Mouse (Mus musculus) forebrain, embryonic 14.5 days (tissue): Measurements from ENCODE around the gene Borcs6. TPM values are rescaled to one million over a fixed set of nuclear protein-coding genes. Genes with fewer than 3 reads are reported as not detected.

ENCODE experiments used
- ATAC-seq: fragments of 200-750 bp; cut with Nextera tagmentation; 2 replicates; pipeline ENCODE4 v1.8.0; 2017; ENCODE audit warnings: mild to moderate bottlenecking, moderate library complexity
- DNase-seq: peaks from one replicate; pipeline ENCODE4 v3.0.0-alpha.2; 2015; ENCODE audit warnings: low spot score
- H3K27ac ChIP-seq: fragments of 300-500 bp; sonication (generic); 2 replicates; pipeline ENCODE4 v1.5.1; 2014; ENCODE audit warnings: low read depth, mild to moderate bottlenecking, control low read depth, low read length, moderate library complexity
- H3K27me3 ChIP-seq: fragments of 300-500 bp; sonication (generic); replicated peaks from 2 replicates; pipeline ENCODE4 v1.6.1; 2014; ENCODE audit warnings: low read length, control low read depth, mixed read lengths; ENCODE audit not compliant: control insufficient read depth, insufficient read depth
- H3K36me3 ChIP-seq: fragments of 300-500 bp; sonication (generic); 2 replicates; pipeline ENCODE4 v1.6.1; 2014; ENCODE audit warnings: low read length, control low read depth; ENCODE audit not compliant: control insufficient read depth, insufficient read depth
- H3K4me1 ChIP-seq: fragments of 300-500 bp; sonication (generic); 2 replicates; pipeline ENCODE4 v1.6.1; 2014; ENCODE audit warnings: antibody characterized with exemption, low read length, control low read depth; ENCODE audit not compliant: control insufficient read depth, insufficient read depth
- H3K4me2 ChIP-seq: fragments of 300-500 bp; sonication (generic); 2 replicates; pipeline ENCODE4 v1.6.1; 2014; ENCODE audit warnings: mild to moderate bottlenecking, control low read depth, low read length
- H3K4me3 ChIP-seq: fragments of 300-500 bp; sonication (generic); 2 replicates; pipeline ENCODE4 v1.5.1; 2014; ENCODE audit warnings: low read depth, low read length, control low read depth
- H3K9ac ChIP-seq: fragments of 300-500 bp; sonication (generic); 2 replicates; pipeline ENCODE4 v1.6.1; 2014; ENCODE audit warnings: mild to moderate bottlenecking, low read length, control low read depth, moderate library complexity
- H3K9me3 ChIP-seq: fragments of 300-500 bp; sonication (generic); replicated peaks from 2 replicates; pipeline ENCODE4 v1.6.1; 2016; ENCODE audit warnings: low read length, control low read depth, mixed read lengths; ENCODE audit not compliant: control insufficient read depth
- WGBS: fragments of 180-500 bp; shearing (Covaris S2); extraction: QIAGEN DNeasy Blood & Tissue Kit; methylation state at CpG from one replicate; pipeline ENCODE4 v1.1.7; 2014; 5-methylcytosine and 5-hydroxymethylcytosine counted together
- polyA plus RNA-seq: library from polyadenylated mRNA; unstranded; fragments of >200 nt; fragmentation: Nextera tagmentation; extraction: Ambion mirVana; gene quantifications from 2 replicates; pipeline ENCODE4 v1.2.1, GENCODE M21; 2014

The Borcs6 gene
- polyA plus RNA-seq, 1 experiment from 2014 or later: 10.7 TPM

GRCm38 (mm10) chr11:69094697-69095429 is 35.3 kb downstream of the Borcs6 start, which contains the start of gene Per1:
Gene Per1, plus strand, starts transcription at chr11:69095217.
- Histone ChIP-seq H3K9me3 (no peaks in the 10 kb centered on the region), H3K27me3 (no peaks in the 10 kb centered on the region), H3K4me1 (peaks cover 52% of the 10 kb centered on the region), H3K4me3 (peak within 1 kb of the TSS; percentile 34), H3K9ac (peak within 1 kb of the TSS; percentile 33), H3K27ac (peak within 1 kb of the TSS; percentile 74), H3K4me2 (peak within 1 kb of the TSS; percentile 84), H3K36me3 (peaks cover 24% of the 10 kb centered on the region)
- WGBS: under 1% methylated on average over 37 of the region's 37 CpGs
- DNase-seq: peak; percentile 100
- peak; percentile 93 for ATAC-seq

- no peak for DNase-seq
- no peaks in the 10 kb centered on the region for H3K27me3 ChIP-seq
- H3K4me1 ChIP-seq: peaks cover 46% of the 10 kb centered on the region
- peak overlapping the region; percentile 84 for H3K4me2 ChIP-seq
- H3K27ac ChIP-seq: no peak overlapping the region
- peaks cover 17% of the 10 kb centered on the region for H3K36me3 ChIP-seq
- ATAC-seq: no peak
- no peaks in the 10 kb centered on the region for H3K9me3 ChIP-seq
- peak overlapping the region; percentile 34 for H3K4me3 ChIP-seq
- peak overlapping the region; percentile 33 for H3K9ac ChIP-seq
- WGBS: 3% methylated on average over 27 of the region's 27 CpGs
Observed at GRCm38 (mm10) chr11:69095511-69096231, 36.2 kb downstream of the Borcs6 start.

GRCm38 (mm10) chr11:69096360-69096986 is 37.0 kb downstream of the Borcs6 start:
- no peak for ATAC-seq
- H3K36me3 ChIP-seq: peaks cover 18% of the 10 kb centered on the region
- H3K9me3 ChIP-seq: no peaks in the 10 kb centered on the region
- peak overlapping the region; percentile 84 for H3K4me2 ChIP-seq
- peak overlapping the region; percentile 74; the same call in 1 of the 2 replicates for H3K27ac ChIP-seq
- H3K4me1 ChIP-seq: peaks cover 44% of the 10 kb centered on the region
- WGBS: 14% methylated on average over 9 of the region's 9 CpGs
- no peaks in the 10 kb centered on the region for H3K27me3 ChIP-seq
- H3K4me3 ChIP-seq: peak overlapping the region; percentile 22
- DNase-seq: no peak
- H3K9ac ChIP-seq: peak overlapping the region; percentile 33; the same call in 1 of the 2 replicates

GRCm38 (mm10) chr11:69096987-69097900 is 37.7 kb downstream of the Borcs6 start:
- H3K9me3 ChIP-seq: no peaks in the 10 kb centered on the region
- peak overlapping the region; percentile 52 for H3K9ac ChIP-seq
- H3K27ac ChIP-seq: peak overlapping the region; percentile 74
- peaks cover 19% of the 10 kb centered on the region for H3K36me3 ChIP-seq
- H3K4me2 ChIP-seq: peak overlapping the region; percentile 84
- peak overlapping the region; percentile 22 for H3K4me3 ChIP-seq
- DNase-seq (peak; percentile 92), ATAC-seq (peak; percentile 8; the same call in 1 of the 2 replicates)
- H3K4me1 ChIP-seq: peaks cover 44% of the 10 kb centered on the region
- H3K27me3 ChIP-seq: no peaks in the 10 kb centered on the region
- 2% methylated on average over 29 of the region's 29 CpGs for WGBS

GRCm38 (mm10) chr11:69098039-69098761 is 38.7 kb downstream of the Borcs6 start:
- no peak for ATAC-seq
- Histone ChIP-seq H3K27ac (peak overlapping the region; percentile 74), H3K4me2 (peak overlapping the region; percentile 84), H3K36me3 (peaks cover 23% of the 10 kb centered on the region), H3K4me1 (peaks cover 44% of the 10 kb centered on the region), H3K9ac (peak overlapping the region; percentile 52), H3K9me3 (no peaks in the 10 kb centered on the region), H3K4me3 (peak overlapping the region; percentile 46), H3K27me3 (no peaks in the 10 kb centered on the region)
- no peak for DNase-seq
- 11% methylated on average over 8 of the region's 8 CpGs for WGBS

GRCm38 (mm10) chr11:69098762-69099091 is 39.2 kb downstream of the Borcs6 start:
- DNase-seq (peak; percentile 93), ATAC-seq (peak; percentile 6)

GRCm38 (mm10) chr11:69099177-69099914 is 39.8 kb downstream of the Borcs6 start:
- ATAC-seq (no peak), DNase-seq (peak; percentile 65)
- Histone ChIP-seq H3K4me2 (peak overlapping the region; percentile 84), H3K9me3 (no peaks in the 10 kb centered on the region), H3K36me3 (peaks cover 35% of the 10 kb centered on the region), H3K27me3 (no peaks in the 10 kb centered on the region), H3K4me3 (peak overlapping the region; percentile 46), H3K27ac (peak overlapping the region; percentile 63), H3K9ac (peak overlapping the region; percentile 71), H3K4me1 (peaks cover 42% of the 10 kb centered on the region)
- 1% methylated on average over 22 of the region's 22 CpGs for WGBS

More at GRCm38 (mm10) chr11:69098762-69099091, 39.2 kb downstream of the Borcs6 start:
- peak overlapping the region; percentile 63 for H3K27ac ChIP-seq
- H3K4me1 ChIP-seq: peaks cover 44% of the 10 kb centered on the region
- no peaks in the 10 kb centered on the region for H3K27me3 ChIP-seq
- H3K9me3 ChIP-seq: no peaks in the 10 kb centered on the region
- peak overlapping the region; percentile 71 for H3K9ac ChIP-seq
- peak overlapping the region; percentile 46 for H3K4me3 ChIP-seq
- H3K36me3 ChIP-seq: peaks cover 29% of the 10 kb centered on the region
- under 1% methylated on average over 19 of the region's 19 CpGs for WGBS
- H3K4me2 ChIP-seq: peak overlapping the region; percentile 84
